Mouse (Mus musculus) layer of hippocampus, postnatal 14 days (tissue): Measurements from ENCODE around the gene Kcmf1. TPM values are rescaled to one million over a fixed set of nuclear protein-coding genes. Genes with fewer than 3 reads are reported as not detected.

Experiments
- DNase-seq, 2 experiments: peaks; one replicate each; pipeline ENCODE4 v3.0.0; 2021 to 2022; ENCODE audit warnings: low spot score in 2 of 2, mixed read lengths in 1 of 2
- long read RNA-seq, 2 experiments: library from polyadenylated mRNA; stranded (forward); transcript quantifications; one replicate each; pipeline ENCODE4 v2.0.0; 2021
- total RNA-seq, 2 experiments: library from RNA; stranded (reverse); gene quantifications; 2 replicates each; pipeline ENCODE4 v1.2.3; 2021

Kcmf1 gene
- 10 to 100 TPM; 58.6 to 63.0 TPM for total RNA-seq
- long read RNA-seq, experiment 1, transcript Kcmf1-201 (7 exons, 3,251 nt): major isoform, 51 of 62 reads
- long read RNA-seq, experiment 1, partial matches to known transcripts: 7 of 62 reads
- long read RNA-seq, experiment 1, other reads (novel, unspliced or antisense): 0 of 62 reads
- long read RNA-seq, experiment 2, transcript Kcmf1-201 (7 exons, 3,251 nt): major isoform, 57 of 76 reads
- long read RNA-seq, experiment 2, partial matches to known transcripts: 16 of 76 reads
- long read RNA-seq, experiment 2, other reads (novel, unspliced or antisense): 2 of 76 reads

DNA sequence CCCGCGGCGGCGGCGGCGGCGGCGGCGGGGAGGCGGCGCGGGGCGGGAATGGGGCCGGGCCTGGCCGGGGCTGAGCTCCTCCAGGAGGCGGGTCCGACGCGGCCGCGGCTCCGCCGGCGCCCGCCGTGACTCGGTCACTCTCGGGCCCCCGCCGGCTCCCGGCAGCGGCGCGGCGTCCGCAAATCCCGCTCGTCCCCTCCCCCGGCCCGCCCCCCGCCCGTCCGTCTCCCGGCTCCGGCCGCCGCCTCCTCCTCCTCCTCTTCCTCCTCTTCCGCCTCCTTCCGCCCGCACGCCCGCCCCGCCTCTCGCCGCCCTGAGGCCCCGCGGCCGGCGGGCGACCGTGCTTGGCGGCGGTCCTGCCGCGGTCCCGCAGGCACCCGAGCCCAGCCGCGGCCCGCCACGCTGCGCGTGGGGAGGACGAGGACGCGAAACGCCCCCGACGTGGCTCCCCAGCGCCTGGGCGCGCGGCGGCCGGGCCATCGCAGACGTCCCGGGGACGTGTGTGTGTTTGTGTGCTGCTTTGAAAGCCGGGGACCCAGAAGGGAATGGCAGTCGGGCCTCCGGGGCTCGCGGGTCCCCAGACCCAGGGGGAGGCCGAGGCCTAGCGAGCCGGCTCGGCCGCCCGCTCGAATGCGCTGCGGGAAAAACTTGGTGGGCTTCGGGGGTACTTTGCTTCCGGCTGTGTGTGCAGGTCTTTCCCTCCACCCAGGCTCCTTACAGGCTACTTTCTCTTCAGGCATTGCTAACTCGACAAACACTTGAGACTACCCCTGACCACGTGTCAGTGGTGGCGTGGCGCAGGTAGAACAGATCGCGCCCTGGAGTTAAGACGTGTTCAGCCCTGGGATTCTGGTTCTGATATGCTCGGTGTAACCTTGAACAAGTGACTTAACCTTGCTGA, at the start of gene Kcmf1:
Kcmf1 (minus strand) TSS at position 199 of the 901 bp plus-strand sequence.
- peak; percentile 52 to 69 for DNase-seq

- peak; percentile 63 to 85 for DNase-seq
Observed at GRCm38 (mm10) chr6:72949161-72949756, 49.5 kb upstream of the Kcmf1 start.

GRCm38 (mm10) chr6:72948392-72948791, 48.6 kb upstream of the Kcmf1 start:
- no peak for DNase-seq

GRCm38 (mm10) chr6:72947960-72948359, 48.2 kb upstream of the Kcmf1 start:
- DNase-seq: no peak

DNA sequence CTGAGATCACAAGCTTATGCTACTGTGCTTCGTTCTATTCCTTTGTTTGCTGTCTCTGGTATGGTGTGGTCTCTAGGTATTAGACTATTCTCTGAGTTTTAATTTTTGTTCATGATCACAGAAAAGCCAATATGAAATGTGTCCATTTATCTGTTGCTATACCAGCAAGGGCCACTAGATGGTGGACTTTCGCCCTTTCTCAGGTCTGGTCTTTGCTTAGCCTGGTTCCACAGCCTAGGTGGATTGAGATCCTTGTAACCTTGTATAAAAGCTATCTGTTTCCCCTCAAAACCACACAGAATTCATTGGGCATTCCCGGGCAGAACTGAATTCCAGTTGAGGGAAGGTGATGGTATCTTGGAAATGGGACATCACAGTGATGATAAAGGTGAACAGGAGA, 40.7 kb upstream of the Kcmf1 start:
- DNase-seq: peak; percentile 64 to 80

DNA sequence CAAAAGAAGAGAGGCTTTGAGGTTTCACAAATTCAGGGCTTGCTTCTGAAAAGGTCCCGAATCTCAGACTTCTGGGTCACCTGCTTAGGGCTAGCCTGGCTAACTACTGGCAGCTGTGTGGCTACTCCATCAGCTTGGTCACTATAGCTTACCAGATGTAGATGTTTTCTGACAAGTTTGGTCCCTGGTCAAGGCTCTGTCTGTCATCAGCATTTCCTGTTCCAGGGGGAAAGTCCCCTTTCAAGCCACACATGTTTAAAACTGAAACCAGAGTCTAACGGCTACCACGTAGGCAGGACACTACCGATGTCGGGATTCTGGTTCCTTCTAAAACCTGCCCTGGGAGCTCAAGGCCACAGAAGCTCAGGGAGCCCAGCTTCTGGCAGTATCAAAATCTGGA, 38.1 kb upstream of the Kcmf1 start:
- DNase-seq: no peak

DNA sequence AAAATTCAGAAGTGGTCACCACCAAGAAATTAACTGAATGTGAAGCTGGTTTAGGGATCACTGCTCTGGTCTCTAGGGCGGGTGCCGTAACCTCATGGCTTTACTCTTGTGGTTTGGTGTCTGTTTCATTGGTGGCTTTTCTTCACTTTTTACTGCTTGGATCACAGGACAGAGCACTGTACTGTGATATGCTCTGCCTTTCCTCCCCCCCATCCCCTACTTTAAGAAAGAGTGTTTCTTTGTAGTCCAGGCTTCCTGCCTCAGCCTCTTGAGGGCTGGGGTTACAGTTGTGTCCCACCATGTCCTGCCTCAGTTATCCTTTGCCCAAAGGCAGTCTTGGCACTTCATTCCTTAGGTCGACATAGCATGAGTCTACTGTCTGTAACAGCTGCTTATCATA, 37.7 kb upstream of the Kcmf1 start:
- no peak for DNase-seq

- no peak for DNase-seq
Observed at GRCm38 (mm10) chr6:72932955-72933354, 33.2 kb upstream of the Kcmf1 start.

- DNase-seq: no peak
Observed at GRCm38 (mm10) chr6:72931533-72931932, 31.8 kb upstream of the Kcmf1 start.

DNA sequence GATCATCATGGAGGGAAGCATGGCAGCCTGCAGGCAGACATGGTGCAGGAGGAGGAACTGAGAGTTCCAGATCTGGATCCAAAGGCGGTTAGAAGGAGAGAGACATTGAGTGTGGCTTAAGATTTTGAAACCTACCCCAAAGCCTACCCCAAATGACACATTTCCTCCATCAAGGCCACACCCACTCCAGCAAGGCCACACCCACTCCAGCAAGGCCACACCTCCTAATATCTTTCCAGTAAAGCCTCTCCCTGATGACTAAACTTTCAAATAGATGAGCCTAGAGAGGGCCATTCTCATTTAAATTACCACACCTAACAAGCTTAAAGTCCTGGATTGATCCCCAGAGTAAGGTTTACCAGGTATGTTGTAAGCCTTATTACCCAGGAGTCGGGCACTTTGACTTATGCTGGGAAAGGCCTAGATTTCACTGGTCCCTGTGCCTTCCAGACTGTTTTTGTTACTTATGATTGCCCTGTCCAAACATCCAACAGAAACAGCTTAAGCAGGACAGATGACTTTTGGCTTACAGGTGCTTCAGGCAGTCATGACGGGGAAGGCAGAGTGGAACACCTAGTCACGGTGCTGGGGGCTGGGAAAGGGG, 30.1 kb upstream of the Kcmf1 start:
- no peak for DNase-seq

DNA sequence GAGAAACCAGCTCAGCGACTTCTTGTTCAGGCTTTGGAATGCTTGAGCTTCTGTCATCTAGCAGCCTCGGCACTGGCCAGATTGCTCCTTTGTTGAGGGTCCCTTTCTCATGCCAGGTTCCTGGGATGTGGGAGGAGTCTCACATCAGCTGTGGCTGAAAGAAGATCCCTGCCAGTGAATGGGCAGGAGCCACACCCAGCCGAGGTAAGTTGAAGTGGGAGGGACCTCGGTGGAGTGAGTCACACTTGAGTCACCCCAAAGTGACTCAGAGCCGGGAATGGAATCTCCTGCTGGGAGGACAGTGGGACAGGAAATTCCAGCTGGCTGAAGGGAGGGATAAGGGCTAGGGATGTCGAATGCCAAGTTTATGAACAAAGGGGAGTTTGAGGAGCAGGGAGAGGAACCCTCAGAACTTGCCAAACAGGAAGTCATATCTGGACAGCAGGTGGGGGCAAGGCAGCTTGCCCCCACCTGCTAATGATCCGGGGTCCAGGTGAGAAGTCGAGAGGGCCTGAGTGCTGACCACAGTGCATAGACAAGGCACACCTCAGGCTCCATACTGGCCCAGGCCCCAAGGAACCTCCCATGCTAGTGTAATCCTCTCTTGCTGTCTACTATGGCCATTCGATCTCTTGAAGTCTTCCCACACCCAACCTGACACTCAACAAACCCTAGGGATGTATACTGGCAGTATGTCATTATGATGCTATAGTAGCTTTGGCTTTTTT, 27.1 kb upstream of the Kcmf1 start:
- no peak for DNase-seq

GRCm38 (mm10) chr6:72926031-72926430, 26.3 kb upstream of the Kcmf1 start:
- no peak for DNase-seq

GRCm38 (mm10) chr6:72923381-72923780, 23.6 kb upstream of the Kcmf1 start:
- no peak for DNase-seq

GRCm38 (mm10) chr6:72921081-72921480, 21.3 kb upstream of the Kcmf1 start:
- DNase-seq: no peak

GRCm38 (mm10) chr6:72918510-72919033, 18.8 kb upstream of the Kcmf1 start:
- no peak for DNase-seq

- no peak for DNase-seq
Observed at GRCm38 (mm10) chr6:72916330-72916729, 16.6 kb upstream of the Kcmf1 start.

DNA sequence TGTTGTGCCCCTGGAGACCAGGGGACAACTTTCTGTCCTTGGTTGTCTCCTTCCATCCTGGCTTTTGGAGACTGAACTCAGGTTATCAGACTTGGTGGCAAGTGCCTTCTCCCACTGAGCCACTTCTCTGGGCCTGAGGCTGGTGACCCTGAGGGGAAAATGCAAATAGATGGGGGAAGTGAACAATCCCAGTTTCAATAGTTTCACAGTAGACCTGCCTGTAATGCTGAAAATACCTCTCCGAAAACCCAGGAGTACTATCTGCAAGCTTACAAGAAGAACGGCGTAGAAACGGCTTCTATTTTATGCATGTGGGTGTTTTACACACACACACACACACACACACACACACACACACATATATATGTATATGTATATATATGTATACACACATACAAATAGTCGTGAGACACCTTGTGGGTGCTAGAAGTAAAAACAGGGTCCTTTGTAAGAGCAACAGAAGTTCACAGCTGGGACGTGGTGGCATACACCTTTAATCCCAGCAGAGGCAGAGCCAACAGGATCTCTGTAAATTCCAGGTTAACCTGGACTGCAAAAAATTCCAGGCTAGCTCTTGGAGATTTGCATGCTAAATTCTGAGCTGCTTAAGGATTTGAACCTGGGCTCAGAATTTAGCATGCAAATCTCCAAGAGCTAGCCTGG, 14.4 kb upstream of the Kcmf1 start:
- DNase-seq: no peak

GRCm38 (mm10) chr6:72911261-72911660, 11.5 kb upstream of the Kcmf1 start:
- DNase-seq: no peak

DNA sequence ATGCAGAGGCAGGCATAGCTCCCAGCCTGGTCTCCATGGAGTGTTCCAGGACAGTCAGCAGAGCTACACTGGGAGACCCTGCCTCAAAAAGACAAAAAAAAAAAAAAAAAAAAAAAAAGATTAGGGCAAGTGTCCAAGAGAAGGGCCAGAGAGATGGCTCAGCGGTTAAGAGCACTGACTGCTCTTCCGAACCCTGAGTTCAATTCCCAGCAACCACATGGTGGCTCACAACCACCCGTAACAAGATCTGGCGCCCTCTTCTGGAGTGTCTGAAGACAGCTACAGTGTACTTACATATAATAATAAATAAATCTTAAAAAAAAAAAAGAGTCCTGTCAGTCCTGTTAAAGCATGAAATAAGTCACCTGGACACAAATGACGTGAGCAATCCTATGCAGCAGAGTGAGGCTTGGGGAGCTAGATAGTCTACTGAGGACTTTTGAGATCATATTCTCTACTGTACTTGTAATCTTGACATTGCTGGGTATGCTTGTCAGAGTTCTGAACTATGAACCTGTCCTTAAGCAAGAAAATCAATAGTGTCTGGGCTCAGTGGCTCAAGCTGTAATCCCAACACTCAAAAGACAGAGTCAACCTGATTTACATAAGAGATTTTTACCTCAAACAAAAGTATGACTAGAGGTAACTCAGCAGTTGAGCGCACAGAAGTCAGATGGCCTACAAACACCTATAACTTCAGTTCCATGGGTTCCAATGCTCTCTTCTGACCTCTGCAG, 2.6 kb upstream of the Kcmf1 start:
- DNase-seq: no peak
